Mouse (Mus musculus) olfactory bulb, adult 2 months (tissue): ENCODE measurements around the gene Gdi2. TPM values are rescaled to one million over a fixed set of nuclear protein-coding genes. Genes with fewer than 3 reads are reported as not detected.
"Not testable (repeated sequence)": the region's sequence is repeated elsewhere in the genome, so short reads cannot be mapped to it uniquely, and the experiment has no call there.

Source experiments
- H3K27ac ChIP-seq: fragments of 200-500 bp; 2 replicates; pipeline ENCODE4 v1.5.1; 2012; ENCODE audit warnings: low read depth, low read length; ENCODE audit not compliant: insufficient read depth
- H3K4me1 ChIP-seq: fragments of 200-500 bp; 2 replicates; pipeline ENCODE4 v1.6.1; 2012; ENCODE audit warnings: low read length; ENCODE audit not compliant: control insufficient read depth, insufficient read depth
- H3K4me3 ChIP-seq: fragments of 200-500 bp; 2 replicates; pipeline ENCODE4 v1.5.1; 2012; ENCODE audit warnings: mild to moderate bottlenecking, low read depth, low read length, moderate library complexity; ENCODE audit not compliant: insufficient read depth
- CTCF ChIP-seq: fragments of 200-500 bp; IDR thresholded peaks from 2 replicates; pipeline ENCODE4 v1.5.1; 2012; ENCODE audit warnings: low read depth, mild to moderate bottlenecking, low read length, moderate library complexity; ENCODE audit not compliant: insufficient read depth
- POLR2A ChIP-seq: fragments of 200-500 bp; IDR thresholded peaks from 2 replicates; pipeline ENCODE4 v1.6.1; 2012; ENCODE audit warnings: mild to moderate bottlenecking, low read depth, low read length, moderate library complexity; ENCODE audit not compliant: insufficient read depth
- WGBS: fragments of 180-500 bp; shearing (Covaris S2); methylation state at CpG from one replicate; pipeline ENCODE4 v1.1.7; 2018; 5-methylcytosine and 5-hydroxymethylcytosine counted together
- polyA plus RNA-seq: library from polyadenylated mRNA; stranded (reverse); fragments of >200 nt; gene quantifications from 2 replicates; pipeline ENCODE4 v1.2.4, GENCODE M21; 2012; ENCODE audit warnings: low replicate concordance; ENCODE audit not compliant: missing spikeins, insufficient read depth, insufficient read length

Gdi2 gene
- polyA plus RNA-seq, 1 experiment = 527 TPM

GRCm38 (mm10) chr13:3530451-3530850 lies 7.4 kb upstream of the Gdi2 start:
- 66% methylated on average over 3 of the region's 3 CpGs for WGBS
- H3K27ac ChIP-seq = no peak overlapping the region
- TF ChIP-seq CTCF (no peak), POLR2A (no peak)
- H3K4me3 ChIP-seq = no peak overlapping the region
- H3K4me1 ChIP-seq = no peaks in the 10 kb centered on the region

GRCm38 (mm10) chr13:3531176-3531575 lies 6.7 kb upstream of the Gdi2 start:
- not testable (repeated sequence) for H3K4me3 ChIP-seq, H3K4me1 ChIP-seq, H3K27ac ChIP-seq
- 53% methylated on average over 2 of the region's 2 CpGs for WGBS

- no peak for TF ChIP-seq POLR2A
- TF ChIP-seq CTCF = no peak
- Histone ChIP-seq H3K27ac (no peak overlapping the region), H3K4me1 (no peaks in the 10 kb centered on the region), H3K4me3 (no peak overlapping the region)
- WGBS = 60% methylated on average over 10 of the region's 10 CpGs
Measured at GRCm38 (mm10) chr13:3531692-3532320, 6.1 kb upstream of the Gdi2 start.

- TF ChIP-seq CTCF = no peak
- TF ChIP-seq POLR2A = no peak
- Histone ChIP-seq H3K27ac (no peak overlapping the region), H3K4me3 (no peak overlapping the region), H3K4me1 (no peaks in the 10 kb centered on the region)
- WGBS = 67% methylated on average over 4 of the region's 4 CpGs
Measured at GRCm38 (mm10) chr13:3532451-3532850, 5.4 kb upstream of the Gdi2 start.

GRCm38 (mm10) chr13:3534146-3534545 lies 3.7 kb upstream of the Gdi2 start:
- 96% methylated on average over 4 of the region's 4 CpGs for WGBS
- TF ChIP-seq CTCF (no peak), POLR2A (no peak)

GRCm38 (mm10) chr13:3538223-3538968 lies 533 bp downstream of the Gdi2 start:
- Histone ChIP-seq H3K4me1 (peaks cover 5% of the 10 kb centered on the region; the same call in 1 of the 2 replicates), H3K4me3 (peak overlapping the region; percentile 99), H3K27ac (peak overlapping the region; percentile 74)
- TF ChIP-seq POLR2A (peak; percentile 21; the same call in 1 of the 2 replicates), CTCF (no peak)
- WGBS = under 1% methylated on average over 59 of the region's 59 CpGs

More at GRCm38 (mm10) chr13:3534146-3534545, 3.7 kb upstream of the Gdi2 start:
- no peaks in the 10 kb centered on the region for H3K4me1 ChIP-seq
- H3K27ac ChIP-seq = no peak overlapping the region
- H3K4me3 ChIP-seq = no peak overlapping the region

- WGBS = under 1% methylated on average over 15 of the region's 15 CpGs
- TF ChIP-seq CTCF (no peak), POLR2A (no peak)
Measured at GRCm38 (mm10) chr13:3538969-3539562, 1.2 kb downstream of the Gdi2 start.

GRCm38 (mm10) chr13:3540166-3540565 lies 2.3 kb downstream of the Gdi2 start:
- Histone ChIP-seq H3K4me1 (peaks cover 5% of the 10 kb centered on the region; the same call in 1 of the 2 replicates), H3K4me3 (no peak overlapping the region), H3K27ac (no peak overlapping the region)
- WGBS = 9% methylated on average over 2 of the region's 2 CpGs
- TF ChIP-seq POLR2A = no peak
- no peak for TF ChIP-seq CTCF

More at GRCm38 (mm10) chr13:3538969-3539562, 1.2 kb downstream of the Gdi2 start:
- H3K4me3 ChIP-seq = peak overlapping the region; percentile 99
- peak overlapping the region; percentile 74 for H3K27ac ChIP-seq
- peaks cover 5% of the 10 kb centered on the region; the same call in 1 of the 2 replicates for H3K4me1 ChIP-seq
